Mouse (Mus musculus) intestine, embryonic 15.5 days (tissue): ENCODE measurements around the gene Ltb4r1. TPM values are rescaled to one million over a fixed set of nuclear protein-coding genes. Genes with fewer than 3 reads are reported as not detected.
A peak's percentile ranks its signal among the peaks of the same experiment; 100 is the strongest.

Source experiments
- ATAC-seq: fragments of 200-750 bp; cut with Nextera tagmentation; 2 replicates; pipeline ENCODE4 v1.8.0; 2017; ENCODE audit warnings: moderate TSS enrichment, moderate library complexity
- H3K27ac ChIP-seq: fragments of 300-500 bp; sonication (generic); 2 replicates; pipeline ENCODE4 v1.5.1; 2015; ENCODE audit warnings: mild to moderate bottlenecking, inconsistent platforms
- H3K27me3 ChIP-seq: fragments of 300-500 bp; sonication (generic); replicated peaks from 2 replicates; pipeline ENCODE4 v1.6.1; 2015; ENCODE audit warnings: inconsistent platforms
- H3K36me3 ChIP-seq: fragments of 300-500 bp; sonication (generic); 2 replicates; pipeline ENCODE4 v1.6.1; 2015; ENCODE audit warnings: inconsistent platforms
- H3K4me1 ChIP-seq: fragments of 300-500 bp; sonication (generic); replicated peaks from 2 replicates; pipeline ENCODE4 v1.6.1; 2015; ENCODE audit warnings: inconsistent platforms
- H3K4me2 ChIP-seq: fragments of 300-500 bp; sonication (generic); replicated peaks from 2 replicates; pipeline ENCODE4 v1.6.1; 2015; ENCODE audit warnings: mild to moderate bottlenecking, inconsistent platforms
- H3K4me3 ChIP-seq: fragments of 300-500 bp; sonication (generic); replicated peaks from 2 replicates; pipeline ENCODE4 v1.5.1; 2015; ENCODE audit warnings: inconsistent platforms
- H3K9ac ChIP-seq: fragments of 300-500 bp; sonication (generic); 2 replicates; pipeline ENCODE4 v1.6.1; 2015; ENCODE audit warnings: inconsistent platforms
- H3K9me3 ChIP-seq: fragments of 300-500 bp; sonication (generic); 2 replicates; pipeline ENCODE4 v1.6.1; 2016; ENCODE audit warnings: inconsistent platforms
- WGBS: fragments of 180-500 bp; shearing (Covaris S2); methylation state at CpG from one replicate; pipeline ENCODE4 v1.1.7; 2015; 5-methylcytosine and 5-hydroxymethylcytosine counted together
- polyA plus RNA-seq: library from polyadenylated mRNA; unstranded; fragments of >200 nt; fragmentation: Nextera tagmentation; extraction: Ambion mirVana; gene quantifications from 2 replicates; pipeline ENCODE4 v1.2.1, GENCODE M21; 2015

Gene Ltb4r1
- polyA plus RNA-seq, 1 experiment from 2014 or later, result 0.93 TPM

DNA sequence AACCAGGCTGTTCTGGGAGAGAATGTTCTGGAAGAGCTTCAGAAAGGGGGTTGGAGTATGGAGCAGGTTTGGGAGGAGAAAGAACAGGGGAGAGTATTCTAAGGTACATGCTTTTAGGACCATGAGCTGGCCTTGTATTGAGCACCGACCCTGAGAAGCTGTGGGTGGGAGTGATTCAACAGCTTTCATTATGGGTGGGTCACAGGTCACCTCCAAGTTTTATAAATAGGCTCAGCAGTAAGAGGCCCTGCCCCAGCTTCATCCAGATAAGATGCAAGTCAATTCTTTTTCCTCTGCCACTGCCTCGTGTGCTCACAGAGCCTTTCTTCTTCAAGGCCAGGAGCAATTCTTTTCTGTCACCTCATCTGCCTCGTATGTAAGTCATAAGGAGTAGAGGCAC lies 11.4 kb downstream of the Ltb4r1 start:
- ATAC-seq, result peak; percentile 52; the same call in 1 of the 2 replicates
- H3K9ac ChIP-seq, result no peak overlapping the region
- 14% methylated on average over 3 of the region's 3 CpGs for WGBS
- H3K9me3 ChIP-seq, result no peaks in the 10 kb centered on the region
- no peak overlapping the region for H3K4me3 ChIP-seq
- peaks cover 10% of the 10 kb centered on the region for H3K4me1 ChIP-seq
- no peaks in the 10 kb centered on the region for H3K36me3 ChIP-seq
- H3K27ac ChIP-seq, result 0 out of 2 replicates have a peak overlapping the region, but pooled peaks have one; percentile 10
- no peaks in the 10 kb centered on the region for H3K27me3 ChIP-seq
- no peak overlapping the region for H3K4me2 ChIP-seq

GRCm38 (mm10) chr14:55777806-55778205 lies 12.0 kb downstream of the Ltb4r1 start:
- Histone ChIP-seq H3K27ac (no peak overlapping the region), H3K9me3 (no peaks in the 10 kb centered on the region), H3K36me3 (no peaks in the 10 kb centered on the region), H3K9ac (no peak overlapping the region), H3K27me3 (0 out of 2 replicates have a peak, but pooled peaks cover 3% of the 10 kb centered on the region), H3K4me3 (no peak overlapping the region), H3K4me1 (peaks cover 15% of the 10 kb centered on the region), H3K4me2 (no peak overlapping the region)
- whole genome bisulfite sequencing, result 83% methylated on average over 11 of the region's 11 CpGs
- ATAC-seq, result no peak

DNA sequence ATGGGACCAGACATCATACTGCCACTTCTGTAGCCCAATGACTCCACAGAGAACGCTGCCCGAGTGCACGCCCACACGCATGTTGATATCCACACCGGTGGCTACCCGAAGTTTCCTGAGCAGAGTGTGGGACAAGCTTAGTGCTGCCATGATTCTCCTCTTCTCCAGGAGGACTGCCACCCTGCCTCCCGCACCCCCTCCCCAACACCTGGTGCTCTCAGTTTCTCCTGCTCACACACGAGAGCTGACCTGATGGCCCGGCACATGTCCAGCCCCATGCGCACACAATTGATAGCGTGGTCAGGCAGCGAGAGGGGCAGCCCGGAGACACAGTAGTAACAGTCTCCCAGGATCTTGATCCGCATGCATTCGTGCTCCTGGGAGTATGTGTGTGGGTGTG lies 12.9 kb downstream of the Ltb4r1 start:
- ATAC-seq, result no peak
- H3K4me1 ChIP-seq, result peaks cover 20% of the 10 kb centered on the region
- WGBS, result 89% methylated on average over 15 of the region's 15 CpGs

GRCm38 (mm10) chr14:55779656-55780055 lies 13.9 kb downstream of the Ltb4r1 start:
- no peak overlapping the region for H3K4me2 ChIP-seq
- peaks cover 23% of the 10 kb centered on the region for H3K4me1 ChIP-seq
- no peak overlapping the region for H3K4me3 ChIP-seq
- no peak overlapping the region for H3K27ac ChIP-seq
- no peak for ATAC-seq
- H3K9me3 ChIP-seq, result no peaks in the 10 kb centered on the region
- peaks cover 6% of the 10 kb centered on the region; the same call in 1 of the 2 replicates for H3K27me3 ChIP-seq
- no peaks in the 10 kb centered on the region for H3K36me3 ChIP-seq
- no peak overlapping the region for H3K9ac ChIP-seq
- WGBS, result 56% methylated on average over 16 of the region's 16 CpGs

More for the DNA sequence above, 12.9 kb downstream of the Ltb4r1 start:
- Histone ChIP-seq H3K27me3 (peaks cover 3% of the 10 kb centered on the region; the same call in 1 of the 2 replicates), H3K4me2 (no peak overlapping the region), H3K9ac (no peak overlapping the region), H3K9me3 (no peaks in the 10 kb centered on the region), H3K4me3 (no peak overlapping the region), H3K36me3 (no peaks in the 10 kb centered on the region), H3K27ac (no peak overlapping the region)

DNA sequence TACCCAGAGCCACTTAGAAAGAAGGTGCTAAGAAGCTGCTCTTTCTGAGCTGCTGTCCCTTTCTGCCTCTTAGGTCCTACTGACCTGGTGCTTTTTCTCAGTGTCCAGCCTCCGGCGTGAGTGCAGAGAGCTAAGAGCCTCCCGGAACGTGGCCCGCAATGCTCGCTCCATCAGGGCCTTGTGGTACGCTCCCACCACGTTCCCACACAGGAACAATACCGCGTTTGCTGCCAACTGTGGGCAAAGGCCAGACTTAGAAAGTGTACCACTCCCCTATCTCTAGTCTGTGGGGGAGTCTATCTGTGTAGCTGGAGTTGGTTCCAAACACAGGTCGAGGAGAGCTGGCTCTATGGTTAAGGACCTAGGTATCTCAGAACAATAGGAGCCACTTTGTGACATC lies 15.0 kb downstream of the Ltb4r1 start:
- no peak overlapping the region for H3K4me2 ChIP-seq
- H3K4me1 ChIP-seq, result peaks cover 23% of the 10 kb centered on the region
- no peak overlapping the region for H3K4me3 ChIP-seq
- ATAC-seq, result no peak
- WGBS, result 84% methylated on average over 11 of the region's 11 CpGs
- peaks cover 6% of the 10 kb centered on the region; the same call in 1 of the 2 replicates for H3K27me3 ChIP-seq
- no peak overlapping the region for H3K27ac ChIP-seq
- H3K9me3 ChIP-seq, result no peaks in the 10 kb centered on the region
- no peaks in the 10 kb centered on the region for H3K36me3 ChIP-seq
- H3K9ac ChIP-seq, result no peak overlapping the region

DNA sequence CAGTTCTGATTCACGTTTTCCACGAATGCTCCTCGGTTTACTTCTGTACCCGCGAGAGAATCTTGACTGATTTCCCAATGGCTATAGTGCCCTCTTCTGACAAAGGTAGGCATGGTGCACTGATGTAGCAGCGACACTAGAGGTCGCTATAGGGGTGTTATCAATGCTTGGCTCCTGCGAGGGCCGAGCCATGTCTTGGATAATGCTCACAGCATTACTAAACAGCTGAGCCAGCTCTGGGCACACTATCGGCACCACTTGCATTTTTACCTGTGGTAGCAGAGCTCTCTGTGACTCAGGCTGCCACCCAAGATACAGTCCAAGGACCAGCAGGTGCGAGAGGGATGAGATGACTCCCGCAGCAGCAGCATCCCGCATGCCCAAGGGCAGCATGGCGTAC lies 15.5 kb downstream of the Ltb4r1 start:
- H3K27ac ChIP-seq, result no peak overlapping the region
- no peak overlapping the region for H3K9ac ChIP-seq
- no peaks in the 10 kb centered on the region for H3K36me3 ChIP-seq
- WGBS, result 15% methylated on average over 14 of the region's 14 CpGs
- peaks cover 6% of the 10 kb centered on the region; the same call in 1 of the 2 replicates for H3K27me3 ChIP-seq
- peak; percentile 59 for ATAC-seq
- H3K9me3 ChIP-seq, result no peaks in the 10 kb centered on the region
- H3K4me2 ChIP-seq, result peak overlapping the region; percentile 46
- H3K4me1 ChIP-seq, result peaks cover 23% of the 10 kb centered on the region
- H3K4me3 ChIP-seq, result no peak overlapping the region

DNA sequence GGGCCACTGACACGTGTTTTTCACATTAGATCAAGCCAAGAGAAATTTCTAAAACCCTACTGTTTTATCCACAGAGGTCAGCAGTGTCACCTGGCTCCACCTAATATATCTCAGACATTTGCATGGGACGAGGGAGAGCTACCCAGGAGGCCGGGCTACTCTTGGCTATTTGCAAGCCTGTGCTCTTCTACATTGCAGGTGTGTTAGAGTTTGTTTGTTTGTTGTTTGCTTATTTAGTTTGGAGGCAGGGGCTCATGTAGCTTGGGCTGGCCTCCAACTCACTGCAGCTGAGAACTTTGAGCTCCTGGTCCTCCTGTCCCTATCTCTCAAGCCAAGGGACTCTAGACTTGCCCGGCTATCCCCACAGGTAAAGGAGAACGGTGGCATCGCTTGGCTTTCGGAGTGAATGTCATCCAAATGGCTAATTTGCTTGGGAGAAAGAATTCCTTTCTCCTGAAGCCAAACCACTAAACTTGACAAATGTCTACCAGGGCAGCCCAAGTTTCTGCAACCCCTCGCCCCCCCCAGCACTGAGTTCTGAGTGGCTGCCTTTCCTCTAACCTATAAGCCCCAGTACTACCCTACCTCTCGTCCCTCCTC lies 16.7 kb downstream of the Ltb4r1 start:
- peaks cover 19% of the 10 kb centered on the region for H3K4me1 ChIP-seq
- no peaks in the 10 kb centered on the region for H3K9me3 ChIP-seq
- H3K9ac ChIP-seq, result no peak overlapping the region
- peak overlapping the region; percentile 78 for H3K4me2 ChIP-seq
- peaks cover 6% of the 10 kb centered on the region; the same call in 1 of the 2 replicates for H3K27me3 ChIP-seq
- peak overlapping the region; percentile 43 for H3K4me3 ChIP-seq
- 0 out of 2 replicates have a peak overlapping the region, but pooled peaks have one; percentile 56 for H3K27ac ChIP-seq
- no peaks in the 10 kb centered on the region for H3K36me3 ChIP-seq
- ATAC-seq, result no peak
- 55% methylated on average over 9 of the region's 9 CpGs for WGBS

- Histone ChIP-seq H3K9ac (peak overlapping the region; percentile 45), H3K4me3 (peak overlapping the region; percentile 43), H3K27ac (peak overlapping the region; percentile 56; the same call in 1 of the 2 replicates), H3K4me1 (peaks cover 26% of the 10 kb centered on the region), H3K9me3 (no peaks in the 10 kb centered on the region), H3K27me3 (peaks cover 6% of the 10 kb centered on the region; the same call in 1 of the 2 replicates), H3K36me3 (no peaks in the 10 kb centered on the region), H3K4me2 (peak overlapping the region; percentile 78)
- peak; percentile 19 for ATAC-seq
- 6% methylated on average over 31 of the region's 31 CpGs for WGBS
Measured at GRCm38 (mm10) chr14:55783171-55783957, 17.6 kb downstream of the Ltb4r1 start.

DNA sequence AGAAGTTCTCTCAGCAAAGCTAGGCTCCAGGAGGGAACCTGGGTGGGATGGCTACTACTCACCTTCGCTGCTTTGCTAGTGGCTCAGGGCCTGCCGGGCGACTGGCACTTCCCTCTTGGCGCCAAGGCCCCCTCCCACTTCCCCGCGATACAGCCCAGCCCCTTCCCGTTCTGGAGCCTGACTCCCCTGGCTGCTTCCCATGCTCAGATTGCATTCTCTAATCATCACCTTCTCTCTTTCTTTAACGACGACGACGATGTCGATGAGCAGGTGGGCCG lies 18.1 kb downstream of the Ltb4r1 start, which contains the start of gene Adcy4:
Adcy4 (minus strand) TSS at position 138 of the 278 bp plus-strand sequence.
- peak within 1 kb of the TSS; percentile 45 for H3K9ac ChIP-seq
- H3K4me2 ChIP-seq, result peak within 1 kb of the TSS; percentile 78
- peak within 1 kb of the TSS; percentile 56; the same call in 1 of the 2 replicates for H3K27ac ChIP-seq
- ATAC-seq, result no peak
- H3K4me1 ChIP-seq, result peaks cover 29% of the 10 kb centered on the region
- H3K9me3 ChIP-seq, result no peaks in the 10 kb centered on the region
- no peaks in the 10 kb centered on the region for H3K36me3 ChIP-seq
- H3K4me3 ChIP-seq, result peak within 1 kb of the TSS; percentile 43
- peaks cover 6% of the 10 kb centered on the region; the same call in 1 of the 2 replicates for H3K27me3 ChIP-seq
- WGBS, result 24% methylated on average over 13 of the region's 13 CpGs

- Histone ChIP-seq H3K9me3 (no peaks in the 10 kb centered on the region), H3K27me3 (peaks cover 6% of the 10 kb centered on the region; the same call in 1 of the 2 replicates), H3K36me3 (no peaks in the 10 kb centered on the region), H3K9ac (no peak overlapping the region), H3K4me3 (no peak overlapping the region), H3K27ac (no peak overlapping the region), H3K4me2 (no peak overlapping the region), H3K4me1 (peaks cover 29% of the 10 kb centered on the region)
- no peak for ATAC-seq
- WGBS, result 38% methylated on average over 6 of the region's 6 CpGs
Measured at GRCm38 (mm10) chr14:55785195-55785594, 19.4 kb downstream of the Ltb4r1 start.

DNA sequence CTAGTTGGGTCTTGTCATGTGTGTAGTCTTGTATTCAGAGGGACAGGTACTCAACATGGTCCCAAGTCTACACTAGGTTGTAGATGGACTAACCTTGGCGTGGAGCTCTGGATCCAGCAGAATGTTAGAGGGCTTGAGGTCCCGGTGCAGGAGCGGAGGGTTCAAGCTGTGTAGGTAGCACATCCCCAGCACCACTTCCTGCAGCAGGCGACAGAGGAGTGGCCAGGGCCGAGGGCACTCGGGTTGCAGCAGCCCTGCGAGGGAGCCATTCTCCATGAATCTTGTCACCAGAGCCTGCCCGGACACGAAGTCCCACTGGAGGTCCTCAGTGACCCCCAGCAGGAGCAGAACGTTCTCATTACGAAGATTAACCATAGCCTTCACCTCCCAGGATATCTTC lies 22.0 kb downstream of the Ltb4r1 start:
- Histone ChIP-seq H3K9me3 (no peaks in the 10 kb centered on the region), H3K4me1 (peaks cover 18% of the 10 kb centered on the region; the same call in 1 of the 2 replicates), H3K4me3 (peak overlapping the region; percentile 44), H3K4me2 (peak overlapping the region; percentile 76), H3K27me3 (peaks cover 3% of the 10 kb centered on the region; the same call in 1 of the 2 replicates), H3K36me3 (no peaks in the 10 kb centered on the region), H3K9ac (no peak overlapping the region), H3K27ac (no peak overlapping the region)
- 43% methylated on average over 11 of the region's 11 CpGs for WGBS
- ATAC-seq, result no peak

GRCm38 (mm10) chr14:55788256-55789050 lies 22.7 kb downstream of the Ltb4r1 start, which contains the start of gene Ripk3:
TSS of gene Ripk3 (minus strand) at chr14:55788865.
- ATAC-seq, result peak; percentile 79
- Histone ChIP-seq H3K27ac (no peak within 1 kb of the TSS), H3K9me3 (no peaks in the 10 kb centered on the region), H3K4me1 (peaks cover 15% of the 10 kb centered on the region; the same call in 1 of the 2 replicates), H3K4me2 (peak within 1 kb of the TSS; percentile 76), H3K27me3 (peaks cover 3% of the 10 kb centered on the region; the same call in 1 of the 2 replicates), H3K9ac (peak within 1 kb of the TSS; percentile 35), H3K4me3 (peak within 1 kb of the TSS; percentile 44), H3K36me3 (no peaks in the 10 kb centered on the region)
- 6% methylated on average over 40 of the region's 40 CpGs for WGBS
